Mouse (Mus musculus) left cerebral cortex, adult 11 months (tissue): ENCODE data around the gene Zfp664.

Experiments
- DNase-seq: peaks from one replicate; pipeline ENCODE4 v3.0.0; 2022; ENCODE audit warnings: low spot score

Zfp664 gene

GRCm38 (mm10) chr5:124862013-124862866, at the start of gene Zfp664, which contains the start of gene Ccdc92:
TSS of gene Zfp664 (plus strand) at chr5:124862691.
TSS of gene Ccdc92 (minus strand) at chr5:124862424.
- DNase-seq, result peak; percentile 96

GRCm38 (mm10) chr5:124814797-124815196, 47.7 kb upstream of the Zfp664 start:
- no peak for DNase-seq

DNA sequence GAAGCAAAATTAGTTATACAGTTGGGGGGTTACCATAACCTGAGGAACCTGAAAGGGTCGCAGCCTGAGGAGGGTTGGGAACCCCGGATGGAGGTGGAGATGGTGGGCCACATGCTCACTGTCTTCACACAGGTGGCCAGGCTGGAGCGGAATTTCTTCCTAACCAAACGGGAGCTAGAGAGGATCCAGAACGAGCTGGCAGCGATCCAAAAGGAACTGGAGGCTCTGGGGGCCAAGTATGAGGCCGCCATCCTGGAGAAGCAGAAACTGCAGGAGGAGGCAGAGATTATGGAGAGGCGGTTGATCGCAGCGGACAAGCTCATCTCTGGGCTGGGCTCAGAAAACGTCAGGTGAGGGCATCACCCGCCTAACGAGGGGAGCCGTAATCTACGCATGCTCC, 45.4 kb upstream of the Zfp664 start:
- no peak for DNase-seq

DNA sequence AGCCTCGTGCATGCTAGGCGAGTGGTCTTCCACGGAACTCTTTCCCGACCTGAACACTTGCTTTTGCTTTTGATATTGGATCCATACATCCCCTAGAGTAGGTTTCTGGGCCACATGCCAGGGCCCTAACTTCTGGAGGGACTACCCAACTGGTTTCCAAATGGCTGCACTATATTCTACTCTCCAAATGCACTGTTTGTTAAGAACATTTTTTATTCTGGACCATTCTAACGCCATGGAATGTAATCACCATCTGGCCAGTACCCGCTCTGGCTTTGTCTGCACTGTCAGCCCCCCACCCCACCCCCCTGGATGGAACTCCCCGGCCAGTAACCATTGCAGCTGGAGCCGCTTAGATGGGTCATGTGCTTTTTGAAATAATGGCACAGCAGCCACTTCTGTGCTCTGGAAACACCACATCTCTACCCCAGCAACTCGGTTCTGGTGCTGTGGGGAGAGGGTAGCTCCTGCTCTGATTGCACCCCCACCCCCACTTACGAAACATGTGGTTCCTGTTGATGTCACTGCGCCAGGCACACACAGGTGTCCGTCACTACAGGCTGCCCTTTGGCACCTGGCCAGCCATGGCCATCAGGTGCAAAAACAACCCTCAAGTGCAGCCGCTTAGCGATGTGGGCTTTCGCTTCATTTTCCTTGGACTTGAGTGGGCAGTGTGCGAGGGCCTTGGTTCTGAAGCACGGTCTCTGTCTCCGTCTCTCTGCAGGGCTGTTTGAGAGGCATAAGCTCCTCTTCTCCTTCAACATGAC, 40.2 kb upstream of the Zfp664 start:
- no peak for DNase-seq

DNA sequence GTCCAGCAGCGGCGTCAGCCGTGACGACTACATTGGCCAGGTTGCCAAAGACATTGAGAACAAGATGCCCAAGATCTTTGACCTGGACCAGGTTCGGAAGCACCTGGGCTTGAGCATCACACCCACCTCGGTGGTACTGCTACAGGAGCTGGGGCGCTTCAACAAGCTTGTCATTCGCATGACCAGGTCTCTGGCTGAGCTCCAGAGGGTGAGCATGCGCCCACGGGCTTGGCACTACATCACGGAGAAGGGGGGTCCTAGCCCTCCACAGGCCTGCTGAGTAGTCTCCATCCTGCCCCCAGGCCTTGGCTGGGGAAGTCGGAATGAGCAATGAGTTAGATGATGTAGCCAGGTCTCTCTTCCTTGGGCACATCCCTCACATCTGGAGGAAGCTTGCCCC, 32.2 kb upstream of the Zfp664 start:
- DNase-seq, result no peak

DNA sequence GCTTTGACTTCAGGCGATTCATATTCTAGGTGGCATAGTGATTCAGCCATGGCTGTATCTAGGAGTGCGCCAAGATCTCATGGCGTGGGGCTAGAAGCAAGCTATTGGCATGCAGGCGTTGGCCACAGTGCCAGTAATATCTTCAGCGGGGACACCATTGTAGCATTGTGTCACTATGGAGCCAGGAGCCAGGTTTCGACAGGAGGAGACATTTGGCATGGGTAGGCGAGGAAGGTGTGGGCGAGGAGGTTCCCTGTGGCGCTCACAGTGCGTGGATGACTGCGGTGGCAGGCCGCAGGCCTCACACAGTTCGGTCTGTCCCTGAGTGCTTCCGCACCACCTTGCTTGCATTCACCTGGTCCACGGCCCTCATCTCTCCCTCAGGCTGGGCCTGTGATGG, 27.3 kb upstream of the Zfp664 start:
- no peak for DNase-seq

DNA sequence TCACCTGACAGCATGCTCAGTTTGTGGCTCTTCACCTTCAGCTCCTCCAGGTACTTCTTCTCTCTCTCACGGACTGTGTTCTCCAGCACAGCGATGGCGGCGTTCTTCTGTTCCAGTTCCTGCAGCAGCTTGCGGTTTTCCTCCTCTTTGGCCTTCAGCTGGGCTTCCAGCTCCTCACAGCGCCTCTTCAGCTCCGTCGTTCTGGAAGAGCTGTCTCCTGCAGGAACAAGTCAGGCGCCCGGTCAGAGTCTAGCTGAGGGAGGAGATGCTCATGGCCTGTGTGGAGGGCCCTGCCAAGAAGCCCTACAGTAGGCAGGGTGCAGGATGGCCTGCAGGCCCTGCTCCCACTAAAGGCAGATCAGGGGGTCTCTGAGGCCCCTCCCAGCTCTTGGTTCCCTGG, 26.4 kb upstream of the Zfp664 start:
- DNase-seq, result no peak

GRCm38 (mm10) chr5:124836621-124837020, 25.9 kb upstream of the Zfp664 start:
- peak; percentile 32 for DNase-seq

DNA sequence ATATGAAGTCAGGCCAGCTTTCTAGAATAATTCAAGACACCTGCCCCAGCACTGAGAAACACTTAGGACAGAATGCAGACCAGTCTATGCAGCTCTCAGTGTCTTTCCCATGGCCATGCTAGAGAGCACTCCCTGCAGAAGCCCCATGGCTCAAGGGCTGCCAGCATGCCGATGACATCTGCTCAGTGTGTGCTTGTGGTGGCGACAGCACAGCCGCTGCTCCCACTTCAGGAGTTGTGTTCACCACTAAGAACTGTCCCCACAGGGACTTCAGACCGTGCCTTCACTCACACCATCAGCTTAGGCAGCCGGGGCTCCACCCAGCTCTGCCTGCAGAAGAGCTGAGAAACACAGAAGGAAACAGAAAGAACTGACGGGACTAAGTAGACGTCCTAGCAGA, 22.3 kb upstream of the Zfp664 start:
- no peak for DNase-seq

DNA sequence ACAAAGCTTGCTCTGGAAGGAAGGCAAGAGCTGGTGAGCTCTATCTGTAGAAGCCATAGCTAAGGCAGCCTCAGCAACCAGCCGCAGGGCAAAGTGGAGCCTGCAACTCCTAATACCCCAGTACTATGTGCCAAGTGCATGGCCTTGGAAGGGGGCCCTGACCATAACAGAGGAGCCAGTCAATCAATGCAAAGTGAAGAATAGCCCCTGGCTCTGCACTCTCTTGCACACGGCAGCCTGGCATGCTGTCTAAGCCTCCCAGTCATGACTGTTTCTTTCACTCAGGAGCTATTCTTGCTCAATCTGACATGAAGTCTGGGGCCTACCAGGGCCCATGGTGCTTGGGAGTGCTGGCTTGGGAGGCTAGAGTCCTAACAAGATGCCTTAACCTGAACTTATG, 21.8 kb upstream of the Zfp664 start:
- no peak for DNase-seq

DNA sequence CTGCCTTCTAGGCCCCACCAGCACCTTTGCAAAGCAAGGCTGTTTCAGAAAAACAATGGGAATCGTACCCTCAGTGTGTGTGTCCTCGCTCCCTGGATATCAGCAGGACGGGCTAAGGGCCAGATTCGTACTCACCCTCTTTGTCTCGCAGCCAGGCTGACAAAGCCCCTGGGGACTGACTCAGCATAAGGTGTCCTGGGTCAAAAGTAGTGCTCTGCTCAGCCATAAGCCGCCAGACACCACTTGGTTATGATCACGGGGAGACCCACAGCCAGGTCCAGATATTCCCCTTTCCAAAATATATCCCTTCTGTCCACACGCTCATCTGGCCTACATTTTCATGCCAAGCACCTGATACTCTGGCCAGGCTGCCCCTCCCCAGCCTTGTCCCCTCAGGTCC, 19.1 kb upstream of the Zfp664 start:
- no peak for DNase-seq

GRCm38 (mm10) chr5:124844929-124845328, 17.6 kb upstream of the Zfp664 start:
- no peak for DNase-seq

- DNase-seq, result no peak
Observed at GRCm38 (mm10) chr5:124847014-124847413, 15.5 kb upstream of the Zfp664 start.

- DNase-seq, result no peak
Observed at GRCm38 (mm10) chr5:124848994-124849393, 13.5 kb upstream of the Zfp664 start.

GRCm38 (mm10) chr5:124851572-124851971, 10.9 kb upstream of the Zfp664 start:
- no peak for DNase-seq

DNA sequence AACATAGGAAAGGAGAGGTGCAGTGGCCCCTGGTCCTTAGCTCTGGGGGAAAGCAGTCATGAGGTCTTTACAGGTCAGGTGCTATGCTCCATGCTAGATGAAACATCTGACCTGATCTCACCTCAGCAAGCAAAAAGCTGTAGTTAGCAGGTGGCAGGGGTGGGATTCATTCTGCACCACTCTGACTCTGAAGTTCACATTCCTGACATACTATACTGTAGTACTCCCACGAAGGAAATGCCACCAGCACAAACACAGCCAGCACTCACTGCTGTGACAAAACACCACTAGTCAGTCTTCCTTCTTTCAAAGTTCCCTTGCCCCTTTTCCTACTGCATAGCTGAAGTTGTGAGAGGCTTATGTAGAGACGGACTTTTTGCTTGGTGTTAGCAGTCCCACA, 10.2 kb upstream of the Zfp664 start:
- no peak for DNase-seq

GRCm38 (mm10) chr5:124853079-124853478, 9.4 kb upstream of the Zfp664 start:
- no peak for DNase-seq

DNA sequence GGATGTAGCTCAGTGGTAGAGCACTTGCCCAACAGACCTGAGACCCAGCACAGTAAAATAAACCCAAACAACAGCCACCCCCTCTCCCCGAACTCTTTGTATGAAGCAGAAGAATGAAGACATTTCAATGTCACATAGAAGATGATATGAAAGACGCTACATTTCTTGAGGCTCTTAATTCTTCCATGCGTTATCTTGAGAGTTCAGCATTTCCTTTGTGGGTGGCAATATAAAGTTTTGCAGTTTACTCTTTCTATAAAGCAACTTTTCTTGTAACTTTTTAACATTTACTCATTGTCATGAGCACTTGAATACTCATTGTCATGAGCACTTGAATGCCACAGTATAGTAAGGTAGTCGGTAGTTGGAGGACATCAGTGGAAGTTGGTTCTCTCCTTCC, 8.3 kb upstream of the Zfp664 start:
- DNase-seq, result no peak

- DNase-seq, result no peak
Observed at GRCm38 (mm10) chr5:124860013-124860412, 2.5 kb upstream of the Zfp664 start.

- DNase-seq, result no peak
Observed at GRCm38 (mm10) chr5:124861463-124861862, 1.0 kb upstream of the Zfp664 start.

GRCm38 (mm10) chr5:124862871-124863741, 615 bp downstream of the Zfp664 start:
- DNase-seq, result no peak

DNA sequence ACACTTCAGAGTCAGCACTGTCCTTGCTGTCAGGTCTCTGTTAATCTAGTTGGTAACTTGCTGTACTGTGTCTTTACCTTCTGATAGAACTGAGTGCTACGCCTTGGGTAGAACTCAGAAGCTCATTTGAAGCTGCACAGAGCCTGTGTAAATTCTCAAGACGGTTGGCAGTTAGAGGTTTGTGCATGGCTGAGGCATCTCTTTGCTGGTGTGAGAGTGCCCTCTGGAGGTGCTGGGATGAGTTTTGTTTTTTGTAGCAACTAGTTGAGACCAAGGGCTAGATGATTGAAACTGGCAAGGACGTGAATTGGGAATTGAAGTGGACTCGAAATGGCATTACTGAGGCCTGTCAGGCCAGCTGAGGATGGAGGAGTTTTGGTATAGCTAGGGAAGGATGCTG, 6.5 kb downstream of the Zfp664 start:
- DNase-seq, result peak; percentile 66
